Mouse (Mus musculus) cortical plate, adult 2 months (tissue): ENCODE results near the gene Gm49395.

Experiments
- CTCF ChIP-seq: fragments of 200-500 bp; IDR thresholded peaks from 2 replicates; pipeline ENCODE4 v1.5.1; 2011; ENCODE audit warnings: mild to moderate bottlenecking, control low read depth, low read length; ENCODE audit not compliant: insufficient read depth; ENCODE audit errors: extremely low read depth
- POLR2A ChIP-seq: fragments of 200-500 bp; IDR thresholded peaks from 2 replicates; pipeline ENCODE4 v1.6.1; 2011; ENCODE audit warnings: mild to moderate bottlenecking, low read length, control low read depth; ENCODE audit not compliant: insufficient read depth; ENCODE audit errors: extremely low read depth

DNA sequence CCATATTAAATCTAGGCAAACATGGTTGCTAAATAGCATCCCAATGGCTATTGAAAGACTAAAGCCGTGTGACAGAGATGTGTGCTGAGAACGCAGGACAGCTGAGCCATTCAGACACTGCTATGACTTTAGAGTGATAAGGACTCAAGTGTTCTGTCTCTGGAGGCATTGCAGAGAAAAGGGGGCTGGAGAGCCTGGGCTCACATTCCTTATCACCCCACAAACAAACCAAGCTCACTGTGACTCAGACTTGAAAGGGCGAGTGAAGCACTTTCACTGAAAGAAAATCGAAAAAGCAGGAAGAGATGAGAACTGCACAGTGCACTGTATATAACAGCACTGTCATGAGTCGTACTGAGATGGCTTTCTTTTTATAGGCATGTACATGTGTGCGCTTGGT lies 96.4 kb downstream of the Gm49395 start:
- TF ChIP-seq CTCF (no peak), POLR2A (no peak)
